Mouse (Mus musculus) right cerebral cortex, postnatal 10 days (tissue): ENCODE measurements around the gene Adgrf5.

Experiments used
- DNase-seq, 2 experiments: peaks; one replicate each; pipeline ENCODE4 v3.0.0; 2021; ENCODE audit warnings: low spot score in 2 of 2

Gene Adgrf5

GRCm38 (mm10) chr17:43378703-43379102 is 18.5 kb downstream of the Adgrf5 start:
- no peak for DNase-seq

GRCm38 (mm10) chr17:43386331-43386730 is 26.1 kb downstream of the Adgrf5 start:
- no peak for DNase-seq

DNA sequence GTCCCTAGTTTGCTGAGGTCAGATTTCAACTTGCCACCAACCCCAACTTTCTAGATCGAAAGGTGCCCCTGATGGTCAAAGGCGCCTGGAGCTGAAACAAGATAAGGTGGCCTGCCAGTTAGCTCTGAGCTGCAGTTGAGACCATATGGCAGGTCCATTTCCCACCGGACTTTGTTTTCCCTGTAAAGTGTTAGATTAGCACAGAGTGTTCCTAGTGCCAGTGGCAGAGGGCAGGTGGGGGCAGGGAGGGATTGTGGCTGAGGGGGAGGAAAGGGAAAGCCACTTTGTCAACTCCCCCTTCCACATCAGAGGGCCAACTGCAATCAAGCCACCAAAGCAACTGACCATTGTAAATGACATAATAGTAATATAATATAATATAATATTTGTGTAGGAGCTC is 26.9 kb downstream of the Adgrf5 start:
- no peak for DNase-seq

- no peak for DNase-seq
Observed at GRCm38 (mm10) chr17:43389256-43389655, 29.0 kb downstream of the Adgrf5 start.

GRCm38 (mm10) chr17:43392191-43392590 is 31.9 kb downstream of the Adgrf5 start:
- DNase-seq, result no peak

GRCm38 (mm10) chr17:43393669-43394068 is 33.4 kb downstream of the Adgrf5 start:
- DNase-seq, result no peak

DNA sequence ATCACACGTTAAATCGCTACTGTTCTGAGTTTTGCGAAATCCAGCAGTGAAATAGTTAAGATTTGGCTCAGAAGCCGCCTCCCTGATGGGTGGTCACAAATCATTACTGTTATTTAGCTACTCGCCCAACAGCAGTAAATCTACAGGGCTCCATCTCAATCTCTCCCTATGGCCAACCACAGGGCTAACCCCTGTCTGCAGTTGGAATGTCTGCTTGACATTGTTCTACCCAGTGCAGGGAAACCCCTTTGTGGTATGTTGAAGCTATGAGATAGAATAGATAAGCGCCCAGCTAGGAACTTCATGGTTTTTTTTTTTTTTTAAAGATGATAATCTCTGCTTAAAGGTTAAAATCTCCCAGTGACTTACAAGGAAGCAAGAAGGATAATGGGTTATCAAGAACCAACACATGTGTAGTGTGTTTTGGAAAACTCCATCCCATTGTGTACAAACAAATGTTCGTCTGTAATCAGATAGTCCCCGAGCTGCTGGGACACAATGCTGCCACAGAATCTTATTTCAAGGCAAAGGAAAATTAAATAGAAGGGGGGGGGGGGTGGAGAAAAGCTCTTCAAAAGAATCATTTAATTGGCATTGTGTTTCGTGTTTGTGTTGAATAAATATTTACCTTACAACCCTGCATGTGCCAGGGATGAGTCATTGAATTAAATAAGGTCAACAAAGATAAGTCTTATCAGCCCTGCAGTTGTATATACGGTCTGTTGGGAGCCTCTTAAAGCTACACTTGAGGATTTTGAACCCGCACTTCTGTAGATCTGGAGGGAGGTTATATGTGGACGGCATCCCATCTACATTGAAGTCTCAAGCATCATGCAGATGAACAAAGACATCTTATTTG is 35.4 kb downstream of the Adgrf5 start:
- DNase-seq, result no peak

DNA sequence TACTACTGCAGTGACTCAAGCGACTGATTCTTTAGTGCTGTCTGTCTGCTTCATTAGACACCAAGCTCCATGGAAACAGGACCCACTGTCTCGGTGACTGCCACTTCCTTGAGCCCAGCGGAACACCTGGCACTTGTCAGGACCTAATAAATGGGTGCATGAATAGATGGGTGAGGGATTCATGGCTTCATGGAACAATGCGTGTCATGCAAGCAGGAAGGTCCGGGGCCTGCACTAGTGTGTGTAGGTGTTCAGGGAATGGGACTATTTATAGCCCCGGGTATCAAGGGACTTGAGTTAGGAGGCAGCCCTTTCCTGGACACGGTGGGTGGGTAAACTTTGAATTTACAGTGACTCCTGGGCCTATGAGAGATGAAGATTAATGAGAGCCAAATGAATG is 38.4 kb downstream of the Adgrf5 start:
- DNase-seq, result no peak

DNA sequence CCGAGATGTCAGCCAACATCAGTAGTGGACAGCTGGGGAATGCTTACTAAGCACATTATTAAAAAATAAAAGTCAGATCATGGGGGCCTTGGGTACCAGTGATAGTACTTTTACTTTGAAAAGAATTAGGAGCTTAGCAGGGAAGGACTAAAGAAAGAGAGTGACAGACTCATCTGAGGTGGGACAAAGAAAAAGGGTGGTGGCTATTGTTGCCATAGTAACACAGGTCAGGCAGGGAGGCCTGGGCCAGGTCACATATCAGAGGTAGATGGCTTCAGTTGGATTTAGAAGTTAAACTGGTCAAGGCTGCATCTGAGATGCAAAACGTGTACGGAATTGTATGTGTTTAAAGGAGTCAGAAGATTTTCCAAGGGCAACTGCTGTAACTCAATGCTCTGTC is 38.9 kb downstream of the Adgrf5 start:
- DNase-seq, result no peak

DNA sequence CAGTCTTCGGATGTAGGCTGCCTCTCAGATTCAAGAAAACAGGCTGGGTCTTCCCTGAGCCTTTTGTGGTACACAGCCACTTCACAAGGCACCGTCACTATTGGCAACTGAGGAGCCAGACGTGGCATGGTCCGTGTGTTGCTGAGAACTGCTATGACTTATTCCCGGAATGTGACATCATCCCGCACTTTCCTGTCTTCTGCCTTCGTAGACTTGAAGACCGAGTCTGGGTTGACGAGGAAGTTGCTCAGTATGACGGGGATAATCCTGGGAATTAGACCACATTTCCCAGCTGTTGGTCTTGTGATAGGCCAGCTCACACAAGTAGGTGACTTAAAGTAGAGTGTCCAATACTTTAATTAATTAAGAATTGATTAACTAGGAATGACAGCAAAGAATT is 40.2 kb downstream of the Adgrf5 start:
- DNase-seq, result no peak

- no peak for DNase-seq
Observed at GRCm38 (mm10) chr17:43403851-43404250, 43.6 kb downstream of the Adgrf5 start.

GRCm38 (mm10) chr17:43404408-43404807 is 44.2 kb downstream of the Adgrf5 start:
- DNase-seq, result no peak

DNA sequence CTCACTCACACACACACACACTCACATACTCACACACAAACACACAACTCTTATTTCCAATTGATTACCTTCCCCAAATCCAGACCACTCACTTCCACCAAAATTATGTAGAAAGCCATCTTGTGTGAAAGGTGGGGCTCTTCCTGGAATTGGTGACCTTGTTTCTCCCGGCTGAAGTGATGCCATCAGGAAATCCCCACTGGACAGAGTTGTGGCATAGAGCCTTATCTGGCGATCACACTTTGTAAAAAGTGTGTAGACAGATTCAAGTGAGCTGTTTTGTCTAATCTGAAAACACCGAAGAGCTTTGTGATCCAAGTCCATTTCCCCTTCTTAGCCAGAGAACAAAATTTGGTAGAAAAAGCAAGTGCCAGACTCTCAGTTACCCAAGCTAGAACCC is 46.1 kb downstream of the Adgrf5 start:
- DNase-seq, result no peak

DNA sequence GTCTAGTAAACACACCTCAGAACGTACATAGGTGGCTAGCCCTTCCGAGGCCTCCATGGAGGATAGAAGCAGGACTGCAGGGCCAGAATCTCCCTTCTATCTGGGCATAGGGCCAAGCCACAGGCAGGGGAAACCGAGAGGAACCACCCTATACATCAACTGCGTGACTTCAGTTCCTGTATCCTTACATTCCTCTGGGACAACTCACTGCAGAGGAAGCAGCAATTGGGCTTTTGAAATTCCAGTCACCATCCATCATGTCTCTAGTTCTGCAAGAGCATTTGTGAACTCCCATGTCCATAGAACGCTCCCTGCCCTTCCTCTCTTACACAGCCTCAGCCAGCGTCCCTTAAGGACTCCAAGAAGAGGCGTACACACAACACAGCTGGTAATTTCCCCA is 47.3 kb downstream of the Adgrf5 start:
- DNase-seq, result no peak

- DNase-seq, result no peak
Observed at GRCm38 (mm10) chr17:43413182-43413581, 52.9 kb downstream of the Adgrf5 start.

GRCm38 (mm10) chr17:43419204-43419603 is 59.0 kb downstream of the Adgrf5 start:
- no peak for DNase-seq

GRCm38 (mm10) chr17:43420381-43420780 is 60.1 kb downstream of the Adgrf5 start:
- no peak for DNase-seq

DNA sequence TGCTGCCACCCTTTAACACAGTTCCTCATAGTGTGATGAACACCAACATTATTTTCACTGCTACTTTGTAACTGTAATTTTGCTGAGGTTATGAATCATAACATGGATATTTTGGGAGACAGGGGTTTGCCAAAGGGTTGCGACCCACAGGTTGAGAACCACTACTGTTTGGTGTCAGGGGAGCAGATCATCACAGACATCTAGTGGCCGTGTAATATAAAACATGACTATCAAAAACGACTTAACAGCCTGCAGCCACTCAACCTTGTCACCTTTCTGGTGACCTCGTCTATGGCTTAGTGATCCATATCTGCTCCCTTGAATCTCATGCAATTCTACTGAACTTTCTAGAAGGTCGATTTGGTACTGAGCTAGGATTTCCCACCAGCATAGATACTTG is 63.7 kb downstream of the Adgrf5 start:
- DNase-seq, result no peak

- no peak for DNase-seq
Observed at GRCm38 (mm10) chr17:43431692-43432091, 71.4 kb downstream of the Adgrf5 start.

GRCm38 (mm10) chr17:43434485-43434884 is 74.2 kb downstream of the Adgrf5 start:
- no peak for DNase-seq

GRCm38 (mm10) chr17:43451216-43451615 is 91.0 kb downstream of the Adgrf5 start:
- DNase-seq, result no peak

- peak; percentile 70 to 80 for DNase-seq
Observed at GRCm38 (mm10) chr17:43458598-43458997, 98.3 kb downstream of the Adgrf5 start.

GRCm38 (mm10) chr17:43459737-43460230 is 99.5 kb downstream of the Adgrf5 start:
- DNase-seq, result no peak
